Mouse (Mus musculus) mouse trophoblast stem cell (cell line): ENCODE results near the gene Chrm1.

ENCODE experiments used
- in situ Hi-C, 2 experiments: fragments of 300-500 bp; cut with MseI, MboI; formaldehyde crosslinking; loops; 2 replicates in 1 of 2; 3 replicates in 1 of 2; pipeline ENCODE4 v1.15.1; 2025

Chrm1 gene

GRCm38 (mm10) chr19:8683627-8684026, 20.0 kb downstream of the Chrm1 start:
- in situ Hi-C loops, result loop anchor here in 1 of 2 experiments (5.0 kb wide), 1 partner anchor 106 kb away; no protein-coding TSS in a partner anchor

GRCm38 (mm10) chr19:8691871-8692539, 28.4 kb downstream of the Chrm1 start:
- in situ Hi-C loops, result no loop called here

GRCm38 (mm10) chr19:8692740-8693139, 29.2 kb downstream of the Chrm1 start:
- in situ Hi-C loops, result no loop called here

- in situ Hi-C loops, result no loop called here
Observed at GRCm38 (mm10) chr19:8695330-8695729, 31.7 kb downstream of the Chrm1 start.

GRCm38 (mm10) chr19:8699652-8700051, 36.1 kb downstream of the Chrm1 start:
- in situ Hi-C loops, result no loop called here

- in situ Hi-C loops, result no loop called here
Observed at GRCm38 (mm10) chr19:8702458-8702857, 38.9 kb downstream of the Chrm1 start.

GRCm38 (mm10) chr19:8703571-8703970, 40.0 kb downstream of the Chrm1 start:
- in situ Hi-C loops, result no loop called here

- in situ Hi-C loops, result no loop called here
Observed at GRCm38 (mm10) chr19:8705026-8705708, 41.6 kb downstream of the Chrm1 start.

GRCm38 (mm10) chr19:8706132-8706667, 42.6 kb downstream of the Chrm1 start:
- in situ Hi-C loops, result no loop called here

GRCm38 (mm10) chr19:8706930-8707329, 43.3 kb downstream of the Chrm1 start:
- in situ Hi-C loops, result no loop called here

GRCm38 (mm10) chr19:8708954-8709353, 45.4 kb downstream of the Chrm1 start:
- in situ Hi-C loops, result no loop called here

- in situ Hi-C loops, result no loop called here
Observed at GRCm38 (mm10) chr19:8710057-8710456, 46.5 kb downstream of the Chrm1 start.

GRCm38 (mm10) chr19:8711506-8711905, 47.9 kb downstream of the Chrm1 start:
- in situ Hi-C loops, result no loop called here

GRCm38 (mm10) chr19:8711949-8712869, 48.6 kb downstream of the Chrm1 start:
- in situ Hi-C loops, result no loop called here

GRCm38 (mm10) chr19:8712870-8713305, 49.3 kb downstream of the Chrm1 start:
- in situ Hi-C loops, result no loop called here

GRCm38 (mm10) chr19:8713306-8713996, 49.9 kb downstream of the Chrm1 start:
- in situ Hi-C loops, result no loop called here

GRCm38 (mm10) chr19:8713997-8714652, 50.5 kb downstream of the Chrm1 start:
- in situ Hi-C loops, result no loop called here

- in situ Hi-C loops, result no loop called here
Observed at GRCm38 (mm10) chr19:8714653-8715481, 51.3 kb downstream of the Chrm1 start.

- in situ Hi-C loops, result no loop called here
Observed at GRCm38 (mm10) chr19:8715868-8716766, 52.5 kb downstream of the Chrm1 start.
